Mouse (Mus musculus) MEL (cell line): Measurements from ENCODE around the gene Cdkal1. TPM values are rescaled to one million over a fixed set of nuclear protein-coding genes. Genes with fewer than 3 reads are reported as not detected.
A peak's percentile ranks its signal among the peaks of the same experiment; 100 is the strongest.

Experiments used
- DNase-seq: peaks from one replicate; pipeline ENCODE4 v3.0.0; 2011; ENCODE audit warnings: low read depth, low spot score
- H3K27ac ChIP-seq: 2 replicates; pipeline ENCODE4 v1.5.1; 2012; ENCODE audit warnings: low read depth, mild to moderate bottlenecking, control low read depth, low read length, moderate library complexity; ENCODE audit not compliant: control insufficient read depth
- H3K27me3 ChIP-seq, 2 experiments: fragments of 150-350 bp in 1 of 2; sonication (generic) in 1 of 2; 2 replicates each; pipeline ENCODE4 v1.6.1; 2012; ENCODE audit warnings: low read length in 2 of 2, mild to moderate bottlenecking in 2 of 2, improper control_type of control experiment in 1 of 2, moderate library complexity in 1 of 2; ENCODE audit not compliant: insufficient read depth in 2 of 2, control insufficient read depth in 1 of 2
- H3K36me3 ChIP-seq, 2 experiments: 2 replicates each; pipeline ENCODE4 v1.6.1; 2012 to 2014; ENCODE audit warnings: low read length in 2 of 2, improper control_type of control experiment in 1 of 2, inconsistent platforms in 1 of 2, mild to moderate bottlenecking in 1 of 2; ENCODE audit not compliant: insufficient read depth in 2 of 2, control insufficient read depth in 1 of 2
- H3K4me1 ChIP-seq, 2 experiments: fragments of 150-350 bp in 1 of 2; sonication (generic) in 1 of 2; 2 replicates each; pipeline ENCODE4 v1.6.1; 2012; ENCODE audit warnings: low read length in 2 of 2, improper control_type of control experiment in 1 of 2, mild to moderate bottlenecking in 1 of 2; ENCODE audit not compliant: insufficient read depth in 2 of 2, control insufficient read depth in 1 of 2
- H3K4me3 ChIP-seq, 2 experiments: fragments of 150-350 bp in 1 of 2; sonication (generic) in 1 of 2; 2 replicates each; pipeline ENCODE4 v1.5.1; 2012; ENCODE audit warnings: low read depth in 2 of 2, low read length in 2 of 2, mild to moderate bottlenecking in 2 of 2, moderate library complexity in 2 of 2, control low read depth in 1 of 2, improper control_type of control experiment in 1 of 2; ENCODE audit not compliant: control insufficient read depth in 1 of 2, insufficient read depth in 1 of 2
- H3K79me2 ChIP-seq: 2 replicates; pipeline ENCODE4 v1.6.1; 2012; ENCODE audit warnings: mild to moderate bottlenecking, low read length, moderate library complexity; ENCODE audit not compliant: control insufficient read depth, poor library complexity, insufficient read depth
- H3K9ac ChIP-seq: 2 replicates; pipeline ENCODE4 v1.6.1; 2012; ENCODE audit warnings: low read depth, mild to moderate bottlenecking, control low read depth, low read length, moderate library complexity; ENCODE audit not compliant: control insufficient read depth, poor library complexity, severe bottlenecking
- H3K9me3 ChIP-seq: fragments of 150-350 bp; sonication (generic); replicated peaks from 2 replicates; pipeline ENCODE4 v1.6.1; 2012; ENCODE audit warnings: mild to moderate bottlenecking, low read length, improper control_type of control experiment, moderate library complexity; ENCODE audit not compliant: insufficient read depth
- CHD2 ChIP-seq: IDR thresholded peaks from 2 replicates; pipeline ENCODE4 v1.6.1; 2011; ENCODE audit warnings: low read length, improper control_type of control experiment
- CTCF ChIP-seq, 3 experiments: IDR thresholded peaks in 2 of 3; conservative IDR thresholded peaks in 1 of 3; 2 replicates each; pipeline ENCODE4 v1.5.1; 2011 to 2012; ENCODE audit warnings: low read length in 3 of 3, low read depth in 2 of 3, mild to moderate bottlenecking in 2 of 3, improper control_type of control experiment in 1 of 3, inconsistent platforms in 1 of 3, mixed read lengths in 1 of 3, moderate library complexity in 1 of 3; ENCODE audit not compliant: control insufficient read depth in 1 of 3, insufficient read depth in 1 of 3, poor library complexity in 1 of 3, severe bottlenecking in 1 of 3
- GATA1 ChIP-seq: IDR thresholded peaks from 2 replicates; pipeline ENCODE4 v1.6.1; 2011; ENCODE audit warnings: low read depth, low read length, improper control_type of control experiment
- HCFC1 ChIP-seq: IDR thresholded peaks from 2 replicates; pipeline ENCODE4 v1.6.1; 2012; ENCODE audit warnings: low read depth, mild to moderate bottlenecking, inconsistent platforms, low read length, improper control_type of control experiment, moderate library complexity
- MAX ChIP-seq: IDR thresholded peaks from 2 replicates; pipeline ENCODE4 v1.6.1; 2011; ENCODE audit warnings: low read length, improper control_type of control experiment
- MAZ ChIP-seq: IDR thresholded peaks from 2 replicates; pipeline ENCODE4 v1.6.1; 2012; ENCODE audit warnings: low read depth, mild to moderate bottlenecking, inconsistent platforms, low read length, improper control_type of control experiment
- MYC ChIP-seq: IDR thresholded peaks from 2 replicates; pipeline ENCODE4 v1.6.1; 2011; ENCODE audit warnings: low read depth, mild to moderate bottlenecking, low read length, improper control_type of control experiment, moderate library complexity
- RAD21 ChIP-seq: IDR thresholded peaks from 2 replicates; pipeline ENCODE4 v1.6.1; 2011; ENCODE audit warnings: mild to moderate bottlenecking, low read depth, low read length, improper control_type of control experiment
- SMC3 ChIP-seq: IDR thresholded peaks from 2 replicates; pipeline ENCODE4 v1.6.1; 2011; ENCODE audit warnings: low read depth, low read length, improper control_type of control experiment
- TAL1 ChIP-seq: IDR thresholded peaks from 2 replicates; pipeline ENCODE4 v1.6.1; 2012; ENCODE audit warnings: mild to moderate bottlenecking, inconsistent platforms, low read length, moderate library complexity, mixed read lengths
- USF2 ChIP-seq, 2 experiments: IDR thresholded peaks; 2 replicates each; pipeline ENCODE4 v1.6.1; 2011 to 2012; ENCODE audit warnings: improper control_type of control experiment in 2 of 2, low read length in 2 of 2, borderline replicate concordance in 1 of 2, inconsistent platforms in 1 of 2, low read depth in 1 of 2, mild to moderate bottlenecking in 1 of 2; ENCODE audit not compliant: insufficient read depth in 1 of 2
- ZNF384 ChIP-seq: IDR thresholded peaks from 2 replicates; pipeline ENCODE4 v1.6.1; 2012; ENCODE audit warnings: low read depth, mild to moderate bottlenecking, inconsistent platforms, low read length, improper control_type of control experiment
- polyA plus RNA-seq, 2 experiments: library from polyadenylated mRNA; stranded (reverse) in 1 of 2; unstranded in 1 of 2; fragments of >175 nt in 1 of 2; fragments of >200 nt in 1 of 2; gene quantifications; 2 replicates each; pipeline versions ENCODE4 v1.2.1 to v1.2.4; 2012; ENCODE audit warnings: low replicate concordance in 2 of 2, low read depth in 1 of 2; ENCODE audit not compliant: insufficient read length in 2 of 2, insufficient read depth in 1 of 2, missing spikeins in 1 of 2
- total RNA-seq: library from RNA; depleted of rRNA; stranded (reverse); fragments of 300-350 nt; gene quantifications from 2 replicates; pipeline ENCODE4 v1.2.3, GENCODE M21; 2012

Gene Cdkal1
- total and polyA plus RNA-seq, 3 experiments, result 10.6 to 11.0 TPM; not detected in 1

DNA sequence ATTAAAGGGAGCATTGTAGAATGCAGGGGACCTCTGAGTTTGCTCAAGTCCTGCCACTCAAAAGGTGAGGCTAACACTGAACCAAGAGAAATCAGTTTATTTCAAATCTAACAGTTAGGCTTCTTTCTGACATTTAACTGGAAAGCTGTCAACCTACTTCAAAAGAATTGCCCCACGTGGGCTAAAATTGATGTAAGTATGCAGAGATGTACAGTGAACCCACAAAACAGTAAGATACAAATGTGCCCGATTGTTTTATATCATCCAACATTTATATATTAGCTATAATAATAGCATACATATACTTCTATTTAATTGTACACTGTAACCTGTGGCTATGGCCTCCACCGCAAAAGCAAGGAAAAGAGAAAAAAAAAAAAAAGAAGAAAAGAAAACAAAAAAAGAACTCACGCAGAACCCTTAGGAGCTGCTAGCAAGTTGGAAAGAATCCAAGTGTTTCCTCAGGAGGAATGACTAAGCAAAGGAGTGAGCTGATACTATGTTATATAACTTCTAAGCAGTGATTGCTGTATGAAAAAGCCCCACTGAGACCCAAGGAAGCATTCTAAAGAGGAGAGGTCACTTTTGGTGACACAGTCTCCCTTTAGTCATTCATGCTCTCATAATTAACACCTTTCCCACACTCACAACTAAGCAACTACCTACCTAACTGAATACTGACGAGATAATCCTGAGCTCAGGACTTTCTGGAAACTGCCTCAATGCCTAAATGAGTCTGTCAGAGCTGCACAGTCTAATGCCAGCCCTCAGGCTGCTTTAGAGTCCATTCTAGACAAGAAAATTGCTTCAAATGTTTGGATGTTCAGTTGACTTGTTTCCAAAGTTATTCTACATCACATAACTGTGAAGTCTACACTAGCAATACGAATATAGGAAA is 352.1 kb downstream of the Cdkal1 start:
- Histone ChIP-seq H3K9me3 (no peaks in the 10 kb centered on the region), H3K9ac (no peak overlapping the region), H3K27me3 (no peaks in the 10 kb centered on the region), H3K4me1 (no peaks in the 10 kb centered on the region), H3K36me3 (peaks cover 0 to 4% of the 10 kb centered on the region in 2 experiments; a peak in 1 of 4 replicates), H3K79me2 (no peaks in the 10 kb centered on the region), H3K4me3 (no peak overlapping the region), H3K27ac (no peak overlapping the region)
- DNase-seq, result peak; percentile 51
- TF ChIP-seq TAL1, result no peak
- peak; percentile 66 for TF ChIP-seq ZNF384
- no peak for TF ChIP-seq GATA1

DNA sequence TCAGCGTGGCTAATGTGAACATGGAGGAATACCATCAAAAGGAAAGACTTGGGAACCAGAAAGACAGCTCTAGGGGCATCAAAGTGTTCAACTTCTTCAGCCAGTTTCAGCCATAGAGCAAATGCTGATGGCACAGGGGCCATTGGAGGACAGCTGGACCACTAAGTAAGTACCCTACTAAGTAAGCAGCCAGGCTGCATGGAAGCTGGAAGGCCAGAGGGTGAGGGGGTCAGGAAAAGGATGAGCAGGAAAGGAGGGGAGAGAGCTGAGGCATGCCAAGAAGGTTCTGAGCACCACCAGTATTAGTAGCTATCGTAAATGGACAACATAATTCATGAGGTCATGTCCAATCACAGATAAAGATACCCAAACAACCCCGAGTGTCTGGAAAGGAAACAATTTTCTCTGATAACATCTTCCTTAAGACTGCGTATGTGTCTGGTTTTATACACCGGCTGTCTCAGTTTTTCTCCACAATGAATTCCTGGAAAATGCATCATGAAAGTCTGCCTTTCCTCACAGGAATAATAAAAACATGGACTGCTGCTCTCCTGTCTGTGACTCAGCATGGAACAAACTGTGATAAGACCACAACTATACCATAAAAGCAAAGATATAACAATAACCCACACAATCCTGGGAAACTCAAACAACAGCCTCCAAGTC is 352.9 kb downstream of the Cdkal1 start:
- DNase-seq, result no peak
- H3K9ac ChIP-seq, result no peak overlapping the region
- H3K4me1 ChIP-seq, result no peaks in the 10 kb centered on the region
- no peak overlapping the region for H3K27ac ChIP-seq
- no peak for TF ChIP-seq RAD21
- no peak for TF ChIP-seq CHD2
- TF ChIP-seq HCFC1, result no peak
- TF ChIP-seq MYC, result no peak
- TF ChIP-seq MAX, result no peak
- no peaks in the 10 kb centered on the region for H3K27me3 ChIP-seq
- no peak overlapping the region for H3K4me3 ChIP-seq
- H3K9me3 ChIP-seq, result no peaks in the 10 kb centered on the region
- no peaks in the 10 kb centered on the region for H3K79me2 ChIP-seq
- H3K36me3 ChIP-seq, result peaks cover 0 to 4% of the 10 kb centered on the region in 2 experiments; a peak in 1 of 4 replicates

DNA sequence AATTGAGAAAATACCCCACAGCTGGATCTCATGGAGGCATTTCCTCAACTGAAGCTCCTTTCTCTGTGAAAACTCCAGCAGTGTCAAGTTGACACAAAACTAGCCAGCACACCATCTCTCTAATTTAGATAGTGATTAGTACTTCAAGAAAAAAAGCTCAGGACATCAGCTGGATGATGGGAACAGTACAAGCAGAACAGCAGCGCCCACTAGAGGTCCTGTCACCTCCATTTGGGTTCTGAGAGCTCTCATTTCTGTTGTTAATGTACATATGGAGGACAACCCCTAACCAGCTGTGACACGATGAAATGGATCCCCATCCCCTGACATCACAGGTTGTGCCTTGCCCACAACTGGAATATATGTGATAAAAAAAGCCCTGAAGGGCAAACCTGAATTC is 354.3 kb downstream of the Cdkal1 start:
- peaks cover 0 to 4% of the 10 kb centered on the region in 2 experiments; a peak in 1 of 4 replicates for H3K36me3 ChIP-seq
- no peaks in the 10 kb centered on the region for H3K9me3 ChIP-seq
- H3K9ac ChIP-seq, result no peak overlapping the region
- H3K27ac ChIP-seq, result no peak overlapping the region
- no peak overlapping the region for H3K4me3 ChIP-seq
- peak; percentile 25 for DNase-seq
- no peaks in the 10 kb centered on the region for H3K79me2 ChIP-seq
- no peaks in the 10 kb centered on the region for H3K27me3 ChIP-seq
- peak; percentile 14 to 43 (median 41); a peak in 5 of 6 replicates for TF ChIP-seq CTCF (IDR thresholded peaks at IDR 0.05 in 2 of 3, conservative IDR thresholded peaks at IDR 0.05 in 1 of 3; ENCODE audit: control insufficient read depth in 1 of 3, insufficient read depth in 1 of 3, low read depth in 2 of 3, low read length in 3 of 3, poor library complexity in 1 of 3, severe bottlenecking in 1 of 3)
- peak; percentile 48 for TF ChIP-seq RAD21
- TF ChIP-seq USF2 (IDR thresholded peaks at IDR 0.05; ENCODE audit: borderline replicate concordance in 1 of 2, insufficient read depth in 1 of 2, low read depth in 1 of 2, low read length in 2 of 2), result no peak
- TF ChIP-seq MAZ, result no peak
- TF ChIP-seq SMC3, result peak; percentile 37
- H3K4me1 ChIP-seq, result no peaks in the 10 kb centered on the region
